Mouse (Mus musculus) right cerebral cortex, adult 2 months (tissue): ENCODE results near the gene Ppp5c.

Experiments used
- DNase-seq, 2 experiments: peaks; one replicate each; pipeline ENCODE4 v3.0.0; 2021 to 2022; ENCODE audit warnings: low spot score in 2 of 2

Gene Ppp5c

GRCm38 (mm10) chr7:17017036-17017435, 10.7 kb downstream of the Ppp5c start:
- peak; percentile 95 to 97 for DNase-seq

GRCm38 (mm10) chr7:17015381-17015780, 12.3 kb downstream of the Ppp5c start:
- DNase-seq, result no peak

GRCm38 (mm10) chr7:17011909-17012590, 15.7 kb downstream of the Ppp5c start:
- DNase-seq, result no peak

GRCm38 (mm10) chr7:17010010-17010347, 17.7 kb downstream of the Ppp5c start:
- DNase-seq, result no peak

- DNase-seq, result no peak
Measured at GRCm38 (mm10) chr7:17009326-17010009, 18.3 kb downstream of the Ppp5c start.

- no peak for DNase-seq
Measured at GRCm38 (mm10) chr7:17007300-17007699, 20.4 kb downstream of the Ppp5c start.

GRCm38 (mm10) chr7:17004716-17005115, 23.0 kb downstream of the Ppp5c start:
- DNase-seq, result no peak

- DNase-seq, result no peak
Measured at GRCm38 (mm10) chr7:17003230-17003960, 24.3 kb downstream of the Ppp5c start.

- peak; percentile 86 to 89 for DNase-seq
Measured at GRCm38 (mm10) chr7:17002375-17003195, 25.1 kb downstream of the Ppp5c start.

- DNase-seq, result peak; percentile 90 to 94
Measured at GRCm38 (mm10) chr7:16999650-17000049, 28.1 kb downstream of the Ppp5c start.

GRCm38 (mm10) chr7:16999233-16999632, 28.5 kb downstream of the Ppp5c start:
- no peak for DNase-seq

- no peak for DNase-seq
Measured at GRCm38 (mm10) chr7:16995345-16995744, 32.4 kb downstream of the Ppp5c start.

- DNase-seq, result no peak
Measured at GRCm38 (mm10) chr7:16994400-16994799, 33.3 kb downstream of the Ppp5c start.

GRCm38 (mm10) chr7:16993651-16994399, 33.9 kb downstream of the Ppp5c start:
- DNase-seq, result no peak

GRCm38 (mm10) chr7:16992451-16992807, 35.3 kb downstream of the Ppp5c start, which contains the start of gene Ccdc8:
Gene Ccdc8, plus strand, starts transcription at chr7:16992708.
- DNase-seq, result no peak

GRCm38 (mm10) chr7:16991681-16992450, 35.9 kb downstream of the Ppp5c start:
- no peak for DNase-seq

GRCm38 (mm10) chr7:16990006-16990744, 37.5 kb downstream of the Ppp5c start:
- DNase-seq, result no peak

- DNase-seq, result no peak
Measured at GRCm38 (mm10) chr7:16988405-16988804, 39.3 kb downstream of the Ppp5c start.

- DNase-seq, result no peak
Measured at GRCm38 (mm10) chr7:16987541-16988149, 40.1 kb downstream of the Ppp5c start.
